Mouse (Mus musculus) retina, postnatal 1 day (tissue): Measurements from ENCODE around the gene Kcnc4.
A peak's percentile ranks its signal among the peaks of the same experiment; 100 is the strongest.

Experiments
- DNase-seq: peaks from one replicate; pipeline ENCODE4 v3.0.0-alpha.2; 2012

The Kcnc4 gene

GRCm38 (mm10) chr3:107459196-107459772, at the start of gene Kcnc4:
Kcnc4 (minus strand) TSS chr3:107459552.
- peak; percentile 51 for DNase-seq

- no peak for DNase-seq
Observed at GRCm38 (mm10) chr3:107508696-107509095, 49.3 kb upstream of the Kcnc4 start.

- no peak for DNase-seq
Observed at GRCm38 (mm10) chr3:107507966-107508365, 48.6 kb upstream of the Kcnc4 start.

- DNase-seq = no peak
Observed at GRCm38 (mm10) chr3:107506531-107506930, 47.2 kb upstream of the Kcnc4 start.

GRCm38 (mm10) chr3:107505464-107506367, 46.4 kb upstream of the Kcnc4 start:
- peak; percentile 82 for DNase-seq

GRCm38 (mm10) chr3:107504542-107504941, 45.2 kb upstream of the Kcnc4 start:
- DNase-seq = no peak

- no peak for DNase-seq
Observed at GRCm38 (mm10) chr3:107503716-107504115, 44.4 kb upstream of the Kcnc4 start.

GRCm38 (mm10) chr3:107501702-107502151, 42.4 kb upstream of the Kcnc4 start:
- peak; percentile 48 for DNase-seq

- DNase-seq = no peak
Observed at GRCm38 (mm10) chr3:107500301-107500700, 40.9 kb upstream of the Kcnc4 start.

GRCm38 (mm10) chr3:107496086-107496850, 36.9 kb upstream of the Kcnc4 start:
- DNase-seq = peak; percentile 86

- no peak for DNase-seq
Observed at GRCm38 (mm10) chr3:107495524-107495923, 36.2 kb upstream of the Kcnc4 start.

- peak; percentile 47 for DNase-seq
Observed at GRCm38 (mm10) chr3:107491459-107491858, 32.1 kb upstream of the Kcnc4 start.

GRCm38 (mm10) chr3:107488637-107489036, 29.3 kb upstream of the Kcnc4 start:
- no peak for DNase-seq

GRCm38 (mm10) chr3:107483290-107483689, 23.9 kb upstream of the Kcnc4 start:
- DNase-seq = peak; percentile 60

- DNase-seq = peak; percentile 61
Observed at GRCm38 (mm10) chr3:107480660-107481059, 21.3 kb upstream of the Kcnc4 start.

GRCm38 (mm10) chr3:107472198-107472597, 12.8 kb upstream of the Kcnc4 start:
- peak; percentile 78 for DNase-seq

- DNase-seq = no peak
Observed at GRCm38 (mm10) chr3:107469059-107469458, 9.7 kb upstream of the Kcnc4 start.

- DNase-seq = no peak
Observed at GRCm38 (mm10) chr3:107468106-107468505, 8.8 kb upstream of the Kcnc4 start.

GRCm38 (mm10) chr3:107466577-107466976, 7.2 kb upstream of the Kcnc4 start:
- peak; percentile 84 for DNase-seq

GRCm38 (mm10) chr3:107462160-107462559, 2.8 kb upstream of the Kcnc4 start:
- peak; percentile 77 for DNase-seq

GRCm38 (mm10) chr3:107459773-107460431, 550 bp upstream of the Kcnc4 start:
- DNase-seq = peak; percentile 60

GRCm38 (mm10) chr3:107458528-107459195, 690 bp downstream of the Kcnc4 start:
- peak; percentile 65 for DNase-seq
